Mouse (Mus musculus): ENCODE results near the gene Mapk7. TPM values are rescaled to one million over a fixed set of nuclear protein-coding genes. Genes with fewer than 3 reads are reported as not detected.
A peak's percentile ranks its signal among the peaks of the same experiment; 100 is the strongest.

The Mapk7 gene
- 63.8 and 71.8 TPM in 2 replicates for polyA plus RNA-seq (2012; rRNA removed)

DNA sequence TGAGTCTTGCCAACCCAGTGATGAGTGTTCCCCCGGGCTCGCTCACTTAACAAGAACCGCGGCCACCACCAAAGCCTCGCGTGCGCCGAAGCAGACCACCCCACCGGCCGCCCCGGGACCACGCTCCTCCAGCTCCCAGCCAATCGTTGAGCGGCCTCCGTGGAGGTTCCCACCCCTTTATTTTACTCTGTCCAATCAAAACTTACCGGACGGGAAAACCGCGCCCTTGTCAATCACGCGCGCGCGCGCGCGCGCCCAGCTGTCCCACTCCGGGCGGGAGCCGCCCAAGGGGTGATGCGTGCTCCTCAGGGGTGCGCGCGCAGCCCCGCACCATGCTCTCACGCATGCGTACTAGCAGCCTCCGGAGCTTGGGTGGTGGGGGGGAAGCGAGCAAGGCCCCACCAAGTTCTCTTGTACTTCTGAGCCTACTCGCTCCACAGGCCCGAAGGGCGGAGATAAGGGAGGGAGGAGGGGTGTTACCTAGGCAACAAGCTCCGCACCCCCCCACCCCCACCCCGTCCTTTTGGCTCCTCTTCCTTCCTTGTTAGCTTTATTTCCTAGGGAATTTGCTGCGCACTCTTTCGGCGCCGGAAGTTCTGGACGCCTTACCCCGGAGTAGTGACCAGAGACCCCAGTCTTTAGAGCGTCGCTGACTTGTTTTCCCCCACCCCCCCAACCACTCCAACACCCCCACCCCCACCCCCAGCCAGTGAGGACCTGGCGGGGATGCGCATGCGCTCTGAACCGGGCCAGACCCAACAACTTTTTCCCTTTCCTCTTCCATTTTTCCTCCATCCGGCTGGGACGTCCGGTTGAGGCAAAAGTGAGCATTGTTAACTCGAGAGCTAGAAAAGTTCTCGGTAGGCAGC lies at the start of gene Mapk7:
Gene Mapk7, minus strand, starts transcription at position 278 of the 869 bp plus-strand sequence.
- Histone ChIP-seq H3K36me3 (ENCODE audit: control insufficient read depth, insufficient read depth, low read length) (no peaks in the 10 kb centered on the region), H3K4me1 (replicated peaks; ENCODE audit: control insufficient read depth, insufficient read depth, low read length) (peaks cover 11% of the 10 kb centered on the region), H3K4me3 (ENCODE audit: control insufficient read depth, insufficient read depth, low read length) (peak within 1 kb of the TSS; percentile 75), H3K27ac (ENCODE audit: control insufficient read depth, insufficient read depth, low read length) (peak within 1 kb of the TSS; percentile 45), H3K27me3 (ENCODE audit: control insufficient read depth, insufficient read depth, low read length) (no peaks in the 10 kb centered on the region)
- under 1% methylated on average over 62 of the region's 62 CpGs for WGBS
- peak; percentile 95 for DNase-seq
- TF ChIP-seq POLR2A (IDR thresholded peaks at IDR 0.05; ENCODE audit: control insufficient read depth, extremely low read depth, insufficient read depth, low read length, poor library complexity) (peak; percentile 48; the same call in 1 of the 2 replicates), CTCF (IDR thresholded peaks at IDR 0.05; ENCODE audit: borderline replicate concordance, control insufficient read depth, extremely low read depth, insufficient read depth, low read length, poor library complexity) (0 out of 2 replicates have a peak, but pooled peaks have one; percentile 50)

DNA sequence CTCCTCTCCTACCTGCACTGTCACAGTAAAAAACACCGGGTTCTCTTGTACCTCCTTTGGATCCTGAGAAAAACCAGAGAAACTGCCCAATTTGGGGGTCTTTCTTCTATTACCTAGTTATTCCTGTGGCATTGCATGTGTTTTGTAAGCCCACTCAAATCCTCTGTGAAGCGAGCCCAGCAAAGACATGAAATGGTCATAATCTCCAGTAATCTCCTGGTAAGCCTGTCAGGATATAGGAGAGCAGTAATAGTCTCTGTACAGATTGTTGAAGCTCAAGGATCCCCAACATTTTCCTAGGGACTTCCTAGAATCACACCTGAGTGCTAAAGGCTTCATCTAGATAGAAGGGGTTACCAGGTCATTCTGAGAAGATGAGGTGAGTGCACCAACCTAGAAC lies 46.9 kb upstream of the Mapk7 start:
- H3K4me3 ChIP-seq (ENCODE audit: control insufficient read depth, insufficient read depth, low read length) = no peak overlapping the region
- no peak overlapping the region for H3K27ac ChIP-seq (ENCODE audit: control insufficient read depth, insufficient read depth, low read length)
- DNase-seq = no peak
- WGBS = 86% methylated on average over 2 of the region's 2 CpGs
- no peaks in the 10 kb centered on the region for H3K4me1 ChIP-seq (replicated peaks; ENCODE audit: control insufficient read depth, insufficient read depth, low read length)
- no peaks in the 10 kb centered on the region for H3K36me3 ChIP-seq (ENCODE audit: control insufficient read depth, insufficient read depth, low read length)
- H3K27me3 ChIP-seq (ENCODE audit: control insufficient read depth, insufficient read depth, low read length) = no peaks in the 10 kb centered on the region
- TF ChIP-seq POLR2A (IDR thresholded peaks at IDR 0.05; ENCODE audit: control insufficient read depth, extremely low read depth, insufficient read depth, low read length, poor library complexity) = no peak
- no peak for TF ChIP-seq CTCF (IDR thresholded peaks at IDR 0.05; ENCODE audit: borderline replicate concordance, control insufficient read depth, extremely low read depth, insufficient read depth, low read length, poor library complexity)

GRCm38 (mm10) chr11:61540642-61541041 lies 46.4 kb upstream of the Mapk7 start:
- TF ChIP-seq POLR2A (IDR thresholded peaks at IDR 0.05; ENCODE audit: control insufficient read depth, extremely low read depth, insufficient read depth, low read length, poor library complexity) = no peak
- TF ChIP-seq CTCF (IDR thresholded peaks at IDR 0.05; ENCODE audit: borderline replicate concordance, control insufficient read depth, extremely low read depth, insufficient read depth, low read length, poor library complexity) = no peak
- Histone ChIP-seq H3K4me3 (ENCODE audit: control insufficient read depth, insufficient read depth, low read length) (no peak overlapping the region), H3K36me3 (ENCODE audit: control insufficient read depth, insufficient read depth, low read length) (no peaks in the 10 kb centered on the region), H3K4me1 (replicated peaks; ENCODE audit: control insufficient read depth, insufficient read depth, low read length) (no peaks in the 10 kb centered on the region), H3K27me3 (ENCODE audit: control insufficient read depth, insufficient read depth, low read length) (no peaks in the 10 kb centered on the region), H3K27ac (ENCODE audit: control insufficient read depth, insufficient read depth, low read length) (no peak overlapping the region)
- no peak for DNase-seq
- 91% methylated on average over 7 of the region's 7 CpGs for WGBS

DNA sequence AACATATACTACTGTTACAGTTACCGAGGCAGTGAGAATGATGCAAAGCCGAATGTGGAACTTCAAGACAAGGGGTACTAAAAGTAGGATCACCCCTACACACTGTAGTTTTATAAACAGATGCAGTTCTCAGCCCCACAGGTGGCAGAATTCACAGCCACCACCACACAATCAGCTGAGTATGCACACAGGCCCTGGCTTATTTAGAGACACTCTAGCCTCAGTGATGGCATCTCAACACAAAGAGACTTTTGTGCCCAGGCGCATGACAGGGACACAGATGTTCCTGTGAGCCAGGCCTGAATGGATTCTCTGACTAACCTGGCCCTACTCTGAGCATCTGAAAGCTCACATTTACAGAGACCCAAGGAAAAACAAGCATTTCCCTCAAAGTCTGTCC lies 43.2 kb upstream of the Mapk7 start:
- WGBS = 89% methylated on average over 3 of the region's 3 CpGs
- H3K27me3 ChIP-seq (ENCODE audit: control insufficient read depth, insufficient read depth, low read length) = no peaks in the 10 kb centered on the region
- no peak overlapping the region for H3K4me3 ChIP-seq (ENCODE audit: control insufficient read depth, insufficient read depth, low read length)
- H3K27ac ChIP-seq (ENCODE audit: control insufficient read depth, insufficient read depth, low read length) = no peak overlapping the region
- DNase-seq = no peak
- H3K4me1 ChIP-seq (replicated peaks; ENCODE audit: control insufficient read depth, insufficient read depth, low read length) = no peaks in the 10 kb centered on the region
- H3K36me3 ChIP-seq (ENCODE audit: control insufficient read depth, insufficient read depth, low read length) = no peaks in the 10 kb centered on the region
- TF ChIP-seq POLR2A (IDR thresholded peaks at IDR 0.05; ENCODE audit: control insufficient read depth, extremely low read depth, insufficient read depth, low read length, poor library complexity) = no peak
- no peak for TF ChIP-seq CTCF (IDR thresholded peaks at IDR 0.05; ENCODE audit: borderline replicate concordance, control insufficient read depth, extremely low read depth, insufficient read depth, low read length, poor library complexity)

DNA sequence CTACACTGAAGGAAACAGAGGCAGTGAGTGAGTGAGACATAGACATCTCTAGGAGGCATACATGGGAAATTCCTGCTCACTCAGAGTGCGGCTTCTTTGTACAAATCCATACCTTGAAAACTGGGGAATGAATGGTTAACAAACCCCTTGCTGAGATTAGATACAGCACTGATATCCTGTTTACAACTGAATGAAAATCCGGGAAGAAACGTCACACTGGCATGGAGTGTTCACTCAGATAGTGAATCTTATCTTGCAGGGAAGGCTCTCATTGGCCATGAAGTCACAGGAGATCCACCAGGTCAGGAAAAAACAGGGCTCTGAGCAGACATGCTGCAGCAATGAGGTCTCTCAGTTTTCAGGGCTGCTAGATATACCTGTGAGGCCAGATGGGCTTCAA lies 42.7 kb upstream of the Mapk7 start:
- no peaks in the 10 kb centered on the region for H3K36me3 ChIP-seq (ENCODE audit: control insufficient read depth, insufficient read depth, low read length)
- WGBS = 78% methylated on average over 3 of the region's 3 CpGs
- H3K4me1 ChIP-seq (replicated peaks; ENCODE audit: control insufficient read depth, insufficient read depth, low read length) = no peaks in the 10 kb centered on the region
- H3K27me3 ChIP-seq (ENCODE audit: control insufficient read depth, insufficient read depth, low read length) = no peaks in the 10 kb centered on the region
- no peak overlapping the region for H3K4me3 ChIP-seq (ENCODE audit: control insufficient read depth, insufficient read depth, low read length)
- TF ChIP-seq POLR2A (IDR thresholded peaks at IDR 0.05; ENCODE audit: control insufficient read depth, extremely low read depth, insufficient read depth, low read length, poor library complexity) (no peak), CTCF (IDR thresholded peaks at IDR 0.05; ENCODE audit: borderline replicate concordance, control insufficient read depth, extremely low read depth, insufficient read depth, low read length, poor library complexity) (no peak)
- no peak overlapping the region for H3K27ac ChIP-seq (ENCODE audit: control insufficient read depth, insufficient read depth, low read length)
- no peak for DNase-seq

GRCm38 (mm10) chr11:61535530-61535929 lies 41.3 kb upstream of the Mapk7 start:
- no peak for DNase-seq

More at GRCm38 (mm10) chr11:61535530-61535929, 41.3 kb upstream of the Mapk7 start:
- Histone ChIP-seq H3K27me3 (ENCODE audit: control insufficient read depth, insufficient read depth, low read length) (no peaks in the 10 kb centered on the region), H3K4me3 (ENCODE audit: control insufficient read depth, insufficient read depth, low read length) (no peak overlapping the region), H3K27ac (ENCODE audit: control insufficient read depth, insufficient read depth, low read length) (no peak overlapping the region), H3K4me1 (replicated peaks; ENCODE audit: control insufficient read depth, insufficient read depth, low read length) (no peaks in the 10 kb centered on the region), H3K36me3 (ENCODE audit: control insufficient read depth, insufficient read depth, low read length) (no peaks in the 10 kb centered on the region)
- 49% methylated on average over 1 of the region's 1 CpGs for WGBS
- TF ChIP-seq POLR2A (IDR thresholded peaks at IDR 0.05; ENCODE audit: control insufficient read depth, extremely low read depth, insufficient read depth, low read length, poor library complexity) = no peak

Measured in thymus, adult 2 months (tissue).